Mouse (Mus musculus): Measurements from ENCODE around the gene 4930544D05Rik. TPM values are rescaled to one million over a fixed set of nuclear protein-coding genes. Genes with fewer than 3 reads are reported as not detected.
A peak's percentile ranks its signal among the peaks of the same experiment; 100 is the strongest.

4930544D05Rik gene
- polyA plus RNA-seq, 1 experiment from 2014 or later: not detected

DNA sequence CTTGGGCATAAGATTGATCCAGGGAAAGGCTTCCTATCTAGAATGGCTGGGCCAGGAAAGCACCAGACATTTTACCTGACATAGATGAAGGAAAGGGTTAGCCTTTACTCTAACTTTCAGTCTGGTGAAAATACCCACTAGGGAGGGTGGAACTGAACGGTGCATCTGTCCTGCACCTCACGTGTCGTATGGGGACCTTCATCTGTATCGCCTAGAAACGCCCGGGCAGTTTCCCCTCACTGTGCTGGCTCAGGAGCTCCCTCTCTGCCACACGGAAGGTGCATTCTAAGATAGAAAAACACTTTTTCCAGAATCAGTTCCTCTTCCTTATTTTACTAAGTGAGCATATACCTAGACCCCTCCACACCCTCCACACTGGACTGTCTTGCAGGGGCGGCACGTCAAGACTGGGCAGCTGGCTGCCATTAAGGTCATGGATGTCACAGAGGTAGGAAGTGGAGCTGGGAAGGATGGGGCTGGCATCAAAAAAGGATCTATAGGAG, 17.1 kb upstream of the 4930544D05Rik start:
- 84% methylated on average over 9 of the region's 9 CpGs for WGBS
- peaks cover 36% of the 10 kb centered on the region for H3K36me3 ChIP-seq

DNA sequence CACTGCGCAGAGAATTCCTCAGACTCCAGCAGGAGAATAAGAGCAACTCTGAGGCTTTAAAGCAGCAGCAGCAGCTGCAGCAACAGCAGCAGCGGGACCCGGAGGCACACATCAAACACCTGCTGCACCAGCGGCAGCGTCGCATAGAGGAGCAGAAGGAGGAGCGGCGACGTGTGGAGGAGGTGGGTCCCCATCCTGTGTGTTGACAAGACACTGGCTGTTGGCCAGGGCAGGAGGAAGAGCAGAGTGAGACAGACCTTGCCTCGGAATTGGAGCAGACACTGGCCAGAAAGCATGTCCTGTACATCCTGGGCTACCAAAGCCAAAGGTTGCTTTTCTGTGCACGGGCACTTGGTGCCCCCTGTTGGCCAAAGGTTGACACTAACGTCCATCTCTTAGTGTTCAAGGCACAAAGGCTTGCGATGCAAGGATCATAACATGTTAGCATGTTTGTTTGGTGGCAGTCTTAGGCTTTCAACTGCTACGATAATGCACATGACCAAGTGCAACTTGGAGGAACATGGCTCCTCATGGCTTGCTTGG, 10.6 kb upstream of the 4930544D05Rik start:
- no peak for ATAC-seq (ENCODE audit: insufficient number of reproducible peaks, low FRiP score, low TSS enrichment, low read depth)
- WGBS: 53% methylated on average over 14 of the region's 14 CpGs

More for the DNA sequence above, 17.1 kb upstream of the 4930544D05Rik start:
- Histone ChIP-seq H3K27ac (replicated peaks) (no peak overlapping the region), H3K27me3 (no peaks in the 10 kb centered on the region), H3K9ac (no peak overlapping the region), H3K4me3 (replicated peaks) (no peak overlapping the region), H3K4me2 (replicated peaks) (no peak overlapping the region), H3K4me1 (no peaks in the 10 kb centered on the region; the same call in 1 of the 2 replicates), H3K9me3 (replicated peaks) (no peaks in the 10 kb centered on the region)
- ATAC-seq (ENCODE audit: insufficient number of reproducible peaks, low FRiP score, low TSS enrichment, low read depth): no peak

DNA sequence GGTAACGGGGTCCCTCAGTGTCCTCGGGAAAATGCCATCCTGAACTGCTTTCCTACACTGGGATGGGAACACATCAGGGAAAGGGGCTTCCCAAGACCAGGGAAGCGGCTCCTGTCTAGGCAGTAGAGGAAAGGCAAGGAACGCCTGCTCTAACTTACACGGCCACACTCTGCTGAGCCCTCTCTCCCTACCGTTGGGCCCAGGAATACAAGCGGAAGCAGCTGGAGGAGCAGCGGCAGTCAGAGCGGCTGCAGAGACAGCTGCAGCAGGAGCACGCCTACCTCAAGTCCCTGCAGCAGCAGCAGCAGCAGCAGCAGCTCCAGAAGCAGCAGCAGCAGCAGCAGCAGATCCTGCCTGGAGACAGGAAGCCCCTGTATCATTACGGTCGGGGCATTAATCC, 8.9 kb upstream of the 4930544D05Rik start:
- 58% methylated on average over 12 of the region's 12 CpGs for WGBS
- Histone ChIP-seq H3K9ac (no peak overlapping the region), H3K27ac (replicated peaks) (no peak overlapping the region), H3K9me3 (replicated peaks) (no peaks in the 10 kb centered on the region), H3K4me3 (replicated peaks) (no peak overlapping the region), H3K4me2 (replicated peaks) (no peak overlapping the region), H3K36me3 (peaks cover 92% of the 10 kb centered on the region), H3K27me3 (no peaks in the 10 kb centered on the region), H3K4me1 (no peaks in the 10 kb centered on the region)
- ATAC-seq (ENCODE audit: insufficient number of reproducible peaks, low FRiP score, low TSS enrichment, low read depth): no peak

More for the DNA sequence above, 10.6 kb upstream of the 4930544D05Rik start:
- Histone ChIP-seq H3K36me3 (peaks cover 80% of the 10 kb centered on the region), H3K27me3 (no peaks in the 10 kb centered on the region), H3K27ac (replicated peaks) (no peak overlapping the region), H3K4me3 (replicated peaks) (no peak overlapping the region), H3K9ac (no peak overlapping the region), H3K4me2 (replicated peaks) (no peak overlapping the region), H3K9me3 (replicated peaks) (no peaks in the 10 kb centered on the region), H3K4me1 (no peaks in the 10 kb centered on the region)

GRCm38 (mm10) chr11:70607611-70608010, 8.0 kb upstream of the 4930544D05Rik start:
- H3K4me2 ChIP-seq (replicated peaks): no peak overlapping the region
- H3K9ac ChIP-seq: no peak overlapping the region
- no peak for ATAC-seq (ENCODE audit: insufficient number of reproducible peaks, low FRiP score, low TSS enrichment, low read depth)
- no peaks in the 10 kb centered on the region for H3K4me1 ChIP-seq
- H3K27me3 ChIP-seq: no peaks in the 10 kb centered on the region
- no peak overlapping the region for H3K4me3 ChIP-seq (replicated peaks)
- H3K9me3 ChIP-seq (replicated peaks): no peaks in the 10 kb centered on the region
- no peak overlapping the region for H3K27ac ChIP-seq (replicated peaks)
- H3K36me3 ChIP-seq: peaks cover 99% of the 10 kb centered on the region
- 83% methylated on average over 9 of the region's 9 CpGs for WGBS

- 85% methylated on average over 26 of the region's 26 CpGs for WGBS
- no peak overlapping the region for H3K9ac ChIP-seq
Observed at GRCm38 (mm10) chr11:70608381-70609066, 7.1 kb upstream of the 4930544D05Rik start.

GRCm38 (mm10) chr11:70610752-70611151, 4.9 kb upstream of the 4930544D05Rik start:
- Histone ChIP-seq H3K4me3 (replicated peaks) (no peak overlapping the region), H3K27ac (replicated peaks) (no peak overlapping the region), H3K9ac (no peak overlapping the region), H3K4me1 (peaks cover 12% of the 10 kb centered on the region), H3K36me3 (peaks cover 77% of the 10 kb centered on the region), H3K4me2 (replicated peaks) (no peak overlapping the region), H3K27me3 (no peaks in the 10 kb centered on the region), H3K9me3 (replicated peaks) (no peaks in the 10 kb centered on the region)
- ATAC-seq (ENCODE audit: insufficient number of reproducible peaks, low FRiP score, low TSS enrichment, low read depth): no peak
- 84% methylated on average over 4 of the region's 4 CpGs for WGBS

More at GRCm38 (mm10) chr11:70608381-70609066, 7.1 kb upstream of the 4930544D05Rik start:
- no peak for ATAC-seq (ENCODE audit: insufficient number of reproducible peaks, low FRiP score, low TSS enrichment, low read depth)
- H3K4me2 ChIP-seq (replicated peaks): no peak overlapping the region
- H3K27ac ChIP-seq (replicated peaks): no peak overlapping the region
- H3K4me1 ChIP-seq: no peaks in the 10 kb centered on the region
- H3K36me3 ChIP-seq: peaks cover 98% of the 10 kb centered on the region
- H3K9me3 ChIP-seq (replicated peaks): no peaks in the 10 kb centered on the region
- H3K4me3 ChIP-seq (replicated peaks): no peak overlapping the region
- H3K27me3 ChIP-seq: no peaks in the 10 kb centered on the region

- Histone ChIP-seq H3K9ac (no peak overlapping the region), H3K4me1 (peaks cover 14% of the 10 kb centered on the region), H3K27me3 (no peaks in the 10 kb centered on the region), H3K4me3 (replicated peaks) (no peak overlapping the region), H3K36me3 (peaks cover 59% of the 10 kb centered on the region), H3K27ac (replicated peaks) (no peak overlapping the region), H3K9me3 (replicated peaks) (no peaks in the 10 kb centered on the region), H3K4me2 (replicated peaks) (no peak overlapping the region)
- no peak for ATAC-seq (ENCODE audit: insufficient number of reproducible peaks, low FRiP score, low TSS enrichment, low read depth)
- WGBS: 74% methylated on average over 7 of the region's 7 CpGs
Observed at GRCm38 (mm10) chr11:70612505-70612904, 3.1 kb upstream of the 4930544D05Rik start.

- H3K4me2 ChIP-seq (replicated peaks): peak overlapping the region; percentile 83
- H3K4me1 ChIP-seq: peaks cover 14% of the 10 kb centered on the region
- H3K27ac ChIP-seq (replicated peaks): peak overlapping the region; percentile 52
- H3K36me3 ChIP-seq: peaks cover 34% of the 10 kb centered on the region
- no peaks in the 10 kb centered on the region for H3K9me3 ChIP-seq (replicated peaks)
- H3K9ac ChIP-seq: peak overlapping the region; percentile 45
- WGBS: 2% methylated on average over 17 of the region's 17 CpGs
- peak; percentile 79; the same call in 1 of the 2 replicates for ATAC-seq (ENCODE audit: insufficient number of reproducible peaks, low FRiP score, low TSS enrichment, low read depth)
- H3K4me3 ChIP-seq (replicated peaks): peak overlapping the region; percentile 42
- no peaks in the 10 kb centered on the region for H3K27me3 ChIP-seq
Observed at GRCm38 (mm10) chr11:70615074-70615473, 574 bp upstream of the 4930544D05Rik start.

DNA sequence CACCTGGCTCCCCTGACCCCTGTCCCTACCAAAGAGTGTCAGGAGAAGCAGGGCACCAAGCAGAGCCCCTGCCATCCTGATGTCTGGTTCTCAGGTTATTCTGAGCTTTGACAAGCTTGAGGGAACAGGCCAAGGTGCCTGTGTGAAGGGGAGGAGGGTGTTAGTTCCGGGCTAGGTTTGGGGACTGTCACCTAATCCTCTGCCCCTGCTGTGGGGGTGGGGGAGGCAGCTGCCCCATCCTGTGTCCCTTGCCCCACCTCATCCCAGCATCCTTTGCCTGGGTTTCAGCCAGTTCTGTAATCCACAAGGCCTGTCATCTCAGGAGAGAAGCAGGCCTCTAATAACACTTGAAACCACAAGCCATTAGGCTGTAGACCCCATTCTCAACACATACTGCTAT, 3.5 kb downstream of the 4930544D05Rik start, which contains the start of gene Chrne:
TSS of gene Chrne (minus strand) at position 116 of the 400 bp plus-strand sequence.
- WGBS: 28% methylated on average over 1 of the region's 1 CpGs
- no peak for ATAC-seq (ENCODE audit: insufficient number of reproducible peaks, low FRiP score, low TSS enrichment, low read depth)

GRCm38 (mm10) chr11:70621972-70622814, 6.5 kb downstream of the 4930544D05Rik start:
- no peak overlapping the region for H3K27ac ChIP-seq (replicated peaks)
- no peaks in the 10 kb centered on the region for H3K4me1 ChIP-seq
- H3K27me3 ChIP-seq: no peaks in the 10 kb centered on the region
- H3K4me3 ChIP-seq (replicated peaks): no peak overlapping the region
- no peak overlapping the region for H3K9ac ChIP-seq
- no peaks in the 10 kb centered on the region for H3K36me3 ChIP-seq
- H3K9me3 ChIP-seq (replicated peaks): no peaks in the 10 kb centered on the region
- H3K4me2 ChIP-seq (replicated peaks): no peak overlapping the region
- no peak for ATAC-seq (ENCODE audit: insufficient number of reproducible peaks, low FRiP score, low TSS enrichment, low read depth)
- WGBS: 39% methylated on average over 7 of the region's 7 CpGs

More for the DNA sequence above, 3.5 kb downstream of the 4930544D05Rik start, which contains the start of gene Chrne:
- peaks cover 14% of the 10 kb centered on the region for H3K4me1 ChIP-seq
- H3K27me3 ChIP-seq: no peaks in the 10 kb centered on the region
- no peak within 1 kb of the TSS for H3K27ac ChIP-seq (replicated peaks)
- no peak within 1 kb of the TSS for H3K4me3 ChIP-seq (replicated peaks)
- H3K9me3 ChIP-seq (replicated peaks): no peaks in the 10 kb centered on the region
- H3K9ac ChIP-seq: no peak within 1 kb of the TSS
- H3K36me3 ChIP-seq: no peaks in the 10 kb centered on the region
- no peak within 1 kb of the TSS for H3K4me2 ChIP-seq (replicated peaks)

Measured in embryonic facial prominence, embryonic 15.5 days (tissue).